Mouse (Mus musculus): Measurements from ENCODE around the gene Nupr1l.

- TF ChIP-seq CTCF (IDR thresholded peaks at IDR 0.05; ENCODE audit: extremely low read depth, insufficient read depth, insufficient read length, insufficient replicate concordance): no peak
- no peak for TF ChIP-seq POLR2A (IDR thresholded peaks at IDR 0.05; ENCODE audit: low read depth, low read length)
These were observed 35.1 kb downstream of the Nupr1l start for GRCm38 (mm10) chr5:129943402-129943801.
